ENCODE assay signal across 9 mouse cellular contexts in genomic region chr5:97834770-97835169, GRCm38 (mm10).
A peak's percentile ranks its signal among the peaks of the same experiment; 100 is the strongest.
DNase-seq lines count a peak whose midpoint lies in the region; ATAC-seq and TF ChIP-seq lines count a peak whose summit lies in the region.
"Had no signal": no experiment of that assay in that cellular context is flagged by ENCODE, and none has a peak within 500 bp of the region (broad histone marks: within the 10 kb centered on the region; RNA-seq: fewer than 3 reads in every experiment).

No protein-coding gene starts in this region.

- no peak for ATAC-seq in midbrain, embryonic 14.5 days (ENCODE audit: low FRiP score, low TSS enrichment)

- TF ChIP-seq POLR2A in MEL (IDR thresholded peaks at IDR 0.05; ENCODE audit: control insufficient read depth in 1 of 2, insufficient read depth in 1 of 2, low read depth in 1 of 2, low read length in 2 of 2, poor library complexity in 1 of 2): no peak

- DNase-seq in MEL (ENCODE audit: low read depth, low spot score): peak; percentile 56
- DNase-seq in adrenal gland, adult 2 months: peak; percentile 85
- peak; percentile 71 to 72 for DNase-seq in heart, postnatal 14 days
- peak; percentile 88 for DNase-seq in lung, postnatal 10 days
- no peak for DNase-seq in frontal cortex, adult 2 months (ENCODE audit: extremely low spot score in 1 of 2, low spot score in 1 of 2)
- DNase-seq in right cerebral cortex, postnatal 25 days: no peak
- DNase-seq in midbrain, embryonic 14.5 days: no peak
- no peak for DNase-seq in spleen, postnatal 10 days (ENCODE audit: low spot score in 2 of 2)

- intact Hi-C loops in heart, postnatal 14 days (cut with DNase I): no loop called here

- H3K4me2 ChIP-seq in midbrain, embryonic 14.5 days (ENCODE audit: low read length): no peak overlapping the region
- H3K4me2 ChIP-seq: limb, embryonic 15.5 days had no signal

- TF ChIP-seq CTCF in MEL (IDR thresholded peaks at IDR 0.05 in 2 of 3, conservative IDR thresholded peaks at IDR 0.05 in 1 of 3; ENCODE audit: control insufficient read depth in 1 of 3, insufficient read depth in 1 of 3, low read depth in 2 of 3, low read length in 3 of 3, poor library complexity in 1 of 3, severe bottlenecking in 1 of 3): no peak

- H3K4me3 ChIP-seq in MEL (ENCODE audit: control insufficient read depth in 1 of 2, insufficient read depth in 1 of 2, low read depth in 2 of 2, low read length in 2 of 2): no peak overlapping the region
- no peak overlapping the region for H3K4me3 ChIP-seq in midbrain, embryonic 14.5 days (replicated peaks; ENCODE audit: low read depth, low read length)
- H3K4me3 ChIP-seq: limb, embryonic 15.5 days had no signal

- peaks cover 0 to 13% of the 10 kb centered on the region in 2 experiments; a peak in 2 of 4 replicates for H3K36me3 ChIP-seq in MEL (ENCODE audit: control insufficient read depth in 1 of 2, insufficient read depth in 2 of 2, low read length in 2 of 2)
- no peaks in the 10 kb centered on the region for H3K36me3 ChIP-seq in midbrain, embryonic 14.5 days (ENCODE audit: control insufficient read depth, insufficient read depth, low read length)
- H3K36me3 ChIP-seq: limb, embryonic 15.5 days had no signal

- TF ChIP-seq RAD21 in MEL (IDR thresholded peaks at IDR 0.05; ENCODE audit: low read depth, low read length): no peak

- H3K27ac ChIP-seq in MEL (ENCODE audit: control insufficient read depth, low read depth, low read length): no peak overlapping the region
- H3K27ac ChIP-seq in midbrain, embryonic 14.5 days (replicated peaks; ENCODE audit: low read depth, low read length): no peak overlapping the region
- H3K27ac ChIP-seq: limb, embryonic 15.5 days had no signal

- peak in 1 of 2 experiments; percentile 63; a peak in 1 of 4 replicates for TF ChIP-seq EP300 in MEL (IDR thresholded peaks at IDR 0.05; ENCODE audit: low read depth in 1 of 2, low read length in 2 of 2)

- H3K79me2 ChIP-seq in MEL (ENCODE audit: control insufficient read depth, insufficient read depth, low read length, poor library complexity): no peaks in the 10 kb centered on the region

- 100% methylated on average over 1 of the region's 1 CpGs for WGBS in midbrain, embryonic 14.5 days

- H3K9me3 ChIP-seq in MEL (replicated peaks; ENCODE audit: insufficient read depth, low read length): no peaks in the 10 kb centered on the region
- no peaks in the 10 kb centered on the region for H3K9me3 ChIP-seq in midbrain, embryonic 14.5 days (ENCODE audit: control insufficient read depth, low read length)
- H3K9me3 ChIP-seq: limb, embryonic 15.5 days had no signal

- peaks cover 11 to 18% of the 10 kb centered on the region in 2 experiments; a peak in 3 of 4 replicates for H3K4me1 ChIP-seq in MEL (ENCODE audit: control insufficient read depth in 1 of 2, insufficient read depth in 2 of 2, low read length in 2 of 2)
- H3K4me1 ChIP-seq in midbrain, embryonic 14.5 days (ENCODE audit: control insufficient read depth, insufficient read depth, low read length): no peaks in the 10 kb centered on the region

- H3K27me3 ChIP-seq in MEL (ENCODE audit: control insufficient read depth in 1 of 2, insufficient read depth in 2 of 2, low read length in 2 of 2): no peaks in the 10 kb centered on the region
- no peaks in the 10 kb centered on the region for H3K27me3 ChIP-seq in midbrain, embryonic 14.5 days (ENCODE audit: control insufficient read depth, insufficient read depth, low read length)
- H3K27me3 ChIP-seq: limb, embryonic 15.5 days had no signal

- H3K9ac ChIP-seq in MEL (ENCODE audit: control insufficient read depth, low read depth, low read length, poor library complexity, severe bottlenecking): no peak overlapping the region
- no peak overlapping the region for H3K9ac ChIP-seq in midbrain, embryonic 14.5 days (replicated peaks; ENCODE audit: low read length)
- H3K9ac ChIP-seq: limb, embryonic 15.5 days had no signal

TF ChIP-seq in MEL, 35 proteins besides CTCF, POLR2A, EP300 and RAD21:
- TF ChIP-seq CHD1 (IDR thresholded peaks at IDR 0.05; ENCODE audit: low read depth, low read length) (no peak), GATA1 (IDR thresholded peaks at IDR 0.05; ENCODE audit: low read depth, low read length) (no peak), ELF1 (IDR thresholded peaks at IDR 0.05; ENCODE audit: low read depth, low read length) (no peak), TCF12 (IDR thresholded peaks at IDR 0.05; ENCODE audit: low read depth, low read length) (peak; percentile 52; the same call in 1 of the 2 replicates), MAZ (IDR thresholded peaks at IDR 0.05; ENCODE audit: low read depth, low read length) (no peak), USF1 (IDR thresholded peaks at IDR 0.05; ENCODE audit: low read depth, low read length) (no peak), MEF2A (IDR thresholded peaks at IDR 0.05; ENCODE audit: extremely low read depth, insufficient replicate concordance, low read depth, low read length, poor library complexity, severe bottlenecking) (peak; percentile 43; the same call in 1 of the 2 replicates), POLR2AphosphoS5 (IDR thresholded peaks at IDR 0.05; ENCODE audit: borderline replicate concordance, low read depth, low read length) (no peak), MAFK (IDR thresholded peaks at IDR 0.05; ENCODE audit: borderline replicate concordance, low read depth, low read length) (no peak), ZC3H11A (IDR thresholded peaks at IDR 0.05; ENCODE audit: low read depth, low read length) (no peak), SMC3 (IDR thresholded peaks at IDR 0.05; ENCODE audit: low read depth, low read length) (no peak), ETS1 (IDR thresholded peaks at IDR 0.05; ENCODE audit: low read depth, low read length) (peak; percentile 90), UBTF (IDR thresholded peaks at IDR 0.05; ENCODE audit: borderline replicate concordance, insufficient read depth, low read depth, low read length) (no peak), USF2 (IDR thresholded peaks at IDR 0.05; ENCODE audit: borderline replicate concordance in 1 of 2, insufficient read depth in 1 of 2, low read depth in 1 of 2, low read length in 2 of 2) (no peak), GABPA (IDR thresholded peaks at IDR 0.05; ENCODE audit: low read depth, low read length) (no peak), E2F4 (IDR thresholded peaks at IDR 0.05; ENCODE audit: borderline replicate concordance, low read depth, low read length) (no peak), ZMIZ1 (IDR thresholded peaks at IDR 0.05; ENCODE audit: low read depth, low read length) (no peak), TBP (IDR thresholded peaks at IDR 0.05; ENCODE audit: low read depth, low read length) (no peak)

Comparison
In these comparisons a context has a peak if more than half of its experiments do, and no peak if none do; other contexts are left out.
1. DNase-seq: peak in MEL (single experiment), adrenal gland, adult 2 months (single experiment), heart, postnatal 14 days (2 of 2) and lung, postnatal 10 days (single experiment); none in frontal cortex, adult 2 months (0 of 2), right cerebral cortex, postnatal 25 days (single experiment), midbrain, embryonic 14.5 days (single experiment) and spleen, postnatal 10 days (0 of 2).